Mouse (Mus musculus): ENCODE data around the gene Klhl20. TPM values are rescaled to one million over a fixed set of nuclear protein-coding genes. Genes with fewer than 3 reads are reported as not detected.
A peak's percentile ranks its signal among the peaks of the same experiment; 100 is the strongest.
"Not testable (repeated sequence)": the region's sequence is repeated elsewhere in the genome, so short reads cannot be mapped to it uniquely, and the experiment has no call there.

Klhl20 gene
- polyA plus RNA-seq (2012; rRNA removed) = 7.8 and 9.3 TPM in 2 replicates

DNA sequence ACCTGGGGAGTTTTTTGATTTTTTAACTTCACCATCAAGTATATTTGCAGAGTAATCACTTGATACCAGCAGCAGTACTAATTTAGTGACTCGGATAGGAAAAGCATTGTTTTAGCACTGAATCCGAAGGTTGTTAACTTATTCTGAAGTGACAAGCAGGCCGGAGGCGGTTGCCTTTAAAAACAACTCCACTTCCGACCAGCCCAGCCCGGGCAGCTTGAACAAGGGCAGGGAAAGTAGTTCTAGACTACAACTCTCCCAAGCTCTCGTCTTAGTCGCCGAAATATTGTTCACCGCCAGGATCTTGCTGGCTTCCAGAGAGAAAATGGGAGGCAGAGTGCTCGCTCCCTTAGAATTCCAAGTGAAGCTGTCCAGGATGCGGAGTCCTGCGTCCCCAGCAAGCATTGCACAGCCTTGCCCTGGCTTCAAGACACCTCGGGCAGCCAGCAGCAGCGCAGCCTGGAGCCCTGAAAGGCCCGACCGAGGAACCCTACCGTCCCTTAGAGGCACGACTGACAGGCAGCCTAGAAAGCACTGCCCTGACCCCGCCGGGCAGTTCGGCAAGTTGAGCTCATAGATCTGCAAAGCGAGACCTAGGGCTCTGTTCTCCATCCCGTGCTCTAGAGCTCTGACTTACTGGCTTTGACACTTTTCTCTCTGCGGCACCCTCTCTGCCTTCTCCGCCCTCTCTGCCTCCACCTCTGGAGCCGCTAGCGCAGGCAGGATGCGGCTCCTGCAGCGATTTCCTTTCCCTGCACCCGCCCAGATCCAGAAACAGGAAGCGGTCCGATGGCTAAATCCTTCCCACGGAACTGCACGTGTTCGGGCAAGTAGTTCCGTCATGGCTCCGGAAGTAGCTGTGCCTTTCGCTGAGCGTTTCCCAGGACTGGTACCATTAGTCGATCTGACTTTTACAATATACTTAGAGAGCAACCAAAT lies at the start of gene Klhl20:
TSS of gene Klhl20 (minus strand) at position 786 of the 939 bp plus-strand sequence.
- peak; percentile 69 for DNase-seq (ENCODE audit: low read depth)

DNA sequence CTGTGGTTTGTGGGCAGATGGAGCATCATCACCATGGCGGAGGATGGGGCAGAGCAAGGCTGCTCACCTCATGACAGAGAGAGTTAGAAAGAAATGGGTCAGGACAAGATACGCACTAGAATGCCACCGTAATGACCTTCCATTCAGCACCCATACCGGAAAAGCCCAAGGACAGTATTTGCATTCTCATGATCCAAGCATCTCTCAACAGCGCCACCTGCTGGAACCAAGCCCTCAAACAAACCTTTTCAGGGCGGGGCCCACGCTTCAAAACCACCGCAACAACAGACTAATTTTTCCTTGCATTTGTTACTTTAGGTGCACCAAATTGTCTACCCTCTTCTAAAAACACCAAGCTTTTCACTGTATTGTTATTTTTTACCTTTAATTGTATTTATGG lies 49.4 kb upstream of the Klhl20 start:
- DNase-seq (ENCODE audit: low read depth) = no peak

DNA sequence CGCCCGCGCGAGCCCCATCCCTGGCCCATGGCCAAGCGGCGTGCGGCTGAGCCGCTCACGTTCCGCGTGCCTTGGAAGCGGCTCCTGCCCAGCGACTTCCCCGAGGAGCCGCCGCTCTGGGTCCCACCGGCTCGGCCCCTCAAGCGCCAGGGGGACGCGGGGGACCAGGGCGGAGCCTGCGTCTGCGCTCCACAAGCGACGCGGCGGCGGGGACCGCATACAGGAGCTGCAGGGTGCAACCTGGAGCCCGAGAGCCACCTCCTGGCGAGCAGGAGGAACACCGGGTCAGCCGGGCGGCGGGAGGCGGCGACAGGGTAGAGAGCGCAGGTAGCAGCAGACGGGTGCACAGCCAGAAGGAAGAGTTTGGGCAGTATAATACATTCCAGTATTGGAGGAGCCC lies 39.3 kb upstream of the Klhl20 start:
- DNase-seq (ENCODE audit: low read depth) = no peak

DNA sequence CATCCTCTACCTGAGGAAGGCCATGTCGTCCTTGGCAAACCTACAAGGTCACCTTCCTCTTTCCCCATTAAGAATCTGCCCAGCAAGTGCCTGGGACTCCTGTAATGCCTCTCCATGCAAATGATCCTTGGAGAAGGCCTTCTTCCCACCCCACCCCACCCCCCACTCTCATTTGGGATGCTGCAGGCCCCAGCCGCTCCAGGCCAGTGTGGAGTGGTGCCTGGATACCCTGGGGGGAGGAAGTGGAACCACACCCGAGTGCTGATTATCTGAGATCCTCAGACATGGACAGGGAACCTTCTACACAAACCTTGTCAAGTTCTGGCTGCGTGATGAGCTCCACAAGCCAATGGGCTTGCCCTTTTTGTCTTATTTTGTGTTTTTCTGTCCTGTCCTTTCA lies 29.0 kb upstream of the Klhl20 start:
- DNase-seq (ENCODE audit: low read depth) = no peak

DNA sequence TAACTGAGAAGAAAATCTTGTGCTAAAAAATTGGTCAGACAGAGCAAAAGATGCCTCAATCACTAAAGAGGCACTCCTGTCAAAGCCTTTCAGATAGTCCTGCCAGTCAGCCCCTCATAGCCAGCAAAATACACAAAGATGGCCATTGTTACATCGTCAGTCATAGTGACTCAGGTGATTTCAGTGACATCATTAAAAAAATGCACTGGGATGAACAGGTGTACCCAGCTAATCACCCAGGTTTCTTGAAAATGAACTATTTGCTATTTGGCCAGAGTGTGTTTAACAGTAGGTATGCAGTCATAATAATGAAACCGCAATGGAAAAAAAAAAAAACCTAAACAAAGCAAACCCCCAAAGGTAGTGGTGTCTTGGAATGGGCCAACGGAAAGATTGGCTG lies 27.9 kb upstream of the Klhl20 start, which contains the start of gene Tex50:
TSS of gene Tex50 (minus strand) at position 101 of the 400 bp plus-strand sequence.
- no peak for DNase-seq (ENCODE audit: low read depth)

- no peak for DNase-seq (ENCODE audit: low read depth)
These were observed 25.2 kb upstream of the Klhl20 start for GRCm38 (mm10) chr1:161156546-161156945.

DNA sequence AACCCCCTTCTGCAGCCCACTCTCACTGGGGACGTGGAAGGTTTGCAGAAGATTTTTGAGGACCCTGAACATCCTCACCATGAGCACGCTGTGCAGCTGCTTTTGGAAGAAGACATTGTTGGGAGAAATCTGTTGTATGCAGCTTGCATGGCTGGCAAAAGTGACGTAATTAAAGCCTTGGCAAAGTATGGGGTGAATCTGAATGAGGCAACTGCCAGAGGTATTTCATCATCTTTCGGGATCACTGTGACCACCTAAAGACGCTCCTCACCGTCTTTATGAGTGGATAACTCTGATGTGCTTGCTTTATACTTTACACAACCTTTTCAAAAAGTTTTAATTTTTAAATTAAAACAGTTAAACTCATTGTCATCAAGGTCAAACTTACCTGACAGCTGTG lies 19.8 kb upstream of the Klhl20 start:
- no peak for DNase-seq (ENCODE audit: low read depth)

- no peak for DNase-seq (ENCODE audit: low read depth)
These were observed 16.6 kb upstream of the Klhl20 start for GRCm38 (mm10) chr1:161147888-161148287.

DNA sequence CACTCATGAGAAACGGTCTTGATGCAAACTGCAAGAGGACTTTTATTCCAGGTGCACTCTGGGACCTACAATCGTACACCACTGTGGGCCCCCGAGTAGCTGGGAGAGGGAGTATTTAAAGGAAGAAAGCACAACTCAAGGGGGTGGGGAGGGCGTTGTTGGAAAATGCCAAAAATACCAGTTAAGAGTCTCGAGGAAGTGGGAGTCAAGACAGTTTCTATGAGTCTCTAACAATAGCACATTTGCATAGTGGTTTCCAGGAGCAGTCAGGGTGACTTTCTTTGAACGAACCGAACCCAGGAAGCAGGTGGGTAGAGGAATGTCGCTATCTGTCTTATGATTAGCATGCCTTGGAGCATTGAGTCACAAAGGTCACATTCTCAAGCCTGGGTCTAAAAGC lies 14.3 kb upstream of the Klhl20 start:
- not testable (repeated sequence) for DNase-seq (ENCODE audit: low read depth)

DNA sequence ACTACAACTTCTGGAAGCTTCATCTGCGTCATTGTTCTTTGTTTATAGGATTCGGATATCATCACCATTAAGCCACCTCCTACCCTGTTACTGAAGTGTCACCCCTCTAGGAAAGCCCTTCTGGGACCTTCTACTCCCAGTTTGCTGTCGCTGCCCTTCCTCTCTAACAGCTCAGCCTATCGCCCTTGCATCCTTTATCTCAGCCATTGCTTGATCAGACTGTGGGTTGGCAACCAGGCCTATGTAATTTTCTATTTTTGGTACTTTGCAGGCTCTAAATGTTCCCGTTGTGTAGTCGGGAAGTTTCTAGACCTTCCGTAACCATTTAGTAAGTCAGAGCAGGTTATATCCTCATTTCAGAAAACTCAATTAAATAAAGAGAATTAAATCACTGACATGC lies 11.9 kb upstream of the Klhl20 start:
- no peak for DNase-seq (ENCODE audit: low read depth)

DNA sequence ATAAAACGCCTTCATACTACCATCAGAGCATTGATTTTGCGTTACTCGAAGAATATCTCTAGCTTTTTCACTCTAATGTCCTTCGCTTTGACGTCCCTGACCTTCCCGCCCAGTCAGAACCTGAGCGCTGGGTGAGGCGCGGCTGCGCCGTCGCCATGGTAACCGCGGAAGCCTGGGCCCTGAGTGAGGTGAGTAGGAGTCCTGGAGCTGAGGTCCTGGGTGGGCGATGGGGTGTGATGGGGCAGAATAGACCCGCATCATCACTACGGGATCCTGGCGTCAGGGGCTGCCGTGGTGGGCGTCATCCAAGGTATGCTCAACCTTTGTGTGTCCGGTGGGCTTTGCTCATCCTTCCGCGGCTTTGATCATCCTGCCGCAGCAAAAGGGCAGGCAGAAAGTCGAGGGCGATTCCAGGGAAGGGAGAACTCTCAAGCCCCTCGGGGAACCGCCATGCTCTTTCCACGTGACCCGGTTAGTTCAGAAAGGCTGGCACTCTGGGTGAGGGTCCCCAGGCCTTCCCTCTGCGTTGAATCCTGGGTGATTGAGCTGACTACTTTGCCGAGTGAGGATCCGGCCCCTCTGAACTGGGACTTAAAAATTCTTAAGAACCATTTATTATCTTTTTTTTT lies 11.3 kb upstream of the Klhl20 start, which contains the start of gene Ankrd45:
TSS of gene Ankrd45 (plus strand) at position 161 of the 629 bp plus-strand sequence.
- DNase-seq (ENCODE audit: low read depth) = no peak

- DNase-seq (ENCODE audit: low read depth) = no peak
These were observed 8.9 kb upstream of the Klhl20 start for GRCm38 (mm10) chr1:161140026-161140762.

DNA sequence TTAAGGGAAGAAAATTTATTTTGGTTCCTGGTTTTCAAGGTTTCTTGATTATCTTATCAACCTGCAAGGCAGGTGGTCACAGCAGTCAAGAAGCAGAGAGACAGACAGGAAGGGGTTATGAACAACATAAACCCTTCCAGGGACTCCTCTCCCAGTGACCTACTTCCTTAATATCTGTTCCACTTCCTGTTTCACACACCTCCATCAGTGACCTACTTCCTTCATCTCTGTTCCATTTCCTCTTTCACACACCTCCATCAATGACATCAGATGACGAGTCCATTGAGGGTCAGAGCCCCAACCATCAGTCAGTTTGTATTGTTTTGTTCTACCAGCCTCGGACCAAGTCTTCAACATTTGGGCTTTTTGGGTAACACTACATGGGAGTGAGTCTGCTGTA lies 8.2 kb upstream of the Klhl20 start:
- DNase-seq (ENCODE audit: low read depth) = no peak

GRCm38 (mm10) chr1:161126461-161126860 lies 4.8 kb downstream of the Klhl20 start:
- no peak for DNase-seq (ENCODE audit: low read depth)

DNA sequence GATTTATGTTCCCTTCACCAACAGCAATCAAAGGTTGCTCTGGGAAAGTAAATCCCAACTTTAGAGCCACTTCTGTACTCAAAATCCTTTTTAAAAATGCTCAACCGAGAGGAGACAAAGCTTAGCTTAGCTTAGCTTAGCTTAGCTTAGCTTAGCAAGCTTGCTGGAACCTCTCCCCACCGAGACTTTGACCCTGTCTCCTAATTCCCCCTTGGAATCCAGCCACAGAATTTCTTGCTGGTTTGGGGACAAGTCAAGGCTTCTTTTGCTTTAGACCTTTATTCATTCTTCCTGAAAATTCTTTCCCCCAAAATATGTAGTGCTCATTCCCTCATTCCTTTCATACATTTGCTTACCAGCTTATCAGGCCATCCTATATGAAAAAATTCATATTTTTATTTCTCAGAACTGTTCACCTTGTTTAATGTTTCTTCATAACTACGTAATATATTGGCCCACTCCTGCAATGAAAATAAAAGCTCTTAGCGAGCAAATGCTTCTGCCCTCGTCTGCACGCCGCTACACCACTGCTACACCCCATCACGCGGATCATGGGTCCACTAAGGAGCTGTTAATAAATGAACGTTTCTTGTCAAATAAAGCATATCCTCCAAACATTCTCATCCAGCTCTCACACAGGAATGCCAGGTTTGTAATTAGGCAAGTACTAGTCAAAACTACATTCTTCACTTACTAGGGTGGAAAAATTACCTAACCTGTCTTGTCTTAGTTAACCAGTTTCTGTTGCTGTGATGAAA lies 8.5 kb downstream of the Klhl20 start:
- DNase-seq (ENCODE audit: low read depth) = no peak

GRCm38 (mm10) chr1:161114591-161114990 lies 16.7 kb downstream of the Klhl20 start:
- no peak for DNase-seq (ENCODE audit: low read depth)

DNA sequence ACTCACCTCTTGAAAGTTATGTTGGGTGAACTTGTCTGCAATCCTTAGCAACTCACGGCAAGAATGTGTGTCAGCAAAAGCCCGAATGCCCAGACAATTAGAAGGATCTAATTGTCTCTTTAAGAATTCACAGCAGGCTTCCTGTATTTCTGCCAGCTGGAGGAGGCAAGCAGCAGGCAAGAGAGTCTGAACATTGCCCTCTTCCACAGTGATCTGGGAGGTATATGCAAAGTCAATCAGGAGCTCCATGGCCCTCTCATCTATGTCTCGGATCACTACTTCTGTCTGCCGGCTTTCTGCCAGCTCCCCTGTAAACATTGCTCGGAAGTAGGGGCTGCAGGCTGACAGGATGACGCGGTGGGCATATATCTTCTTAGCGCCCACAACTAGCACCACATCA lies 22.1 kb downstream of the Klhl20 start:
- no peak for DNase-seq (ENCODE audit: low read depth)

GRCm38 (mm10) chr1:161103842-161104241 lies 27.5 kb downstream of the Klhl20 start:
- peak; percentile 14 for DNase-seq (ENCODE audit: low read depth)

- DNase-seq (ENCODE audit: low read depth) = no peak
These were observed 31.4 kb downstream of the Klhl20 start for GRCm38 (mm10) chr1:161099721-161100405.

- no peak for DNase-seq (ENCODE audit: low read depth)
These were observed 54.1 kb downstream of the Klhl20 start for GRCm38 (mm10) chr1:161077243-161077642.

DNA sequence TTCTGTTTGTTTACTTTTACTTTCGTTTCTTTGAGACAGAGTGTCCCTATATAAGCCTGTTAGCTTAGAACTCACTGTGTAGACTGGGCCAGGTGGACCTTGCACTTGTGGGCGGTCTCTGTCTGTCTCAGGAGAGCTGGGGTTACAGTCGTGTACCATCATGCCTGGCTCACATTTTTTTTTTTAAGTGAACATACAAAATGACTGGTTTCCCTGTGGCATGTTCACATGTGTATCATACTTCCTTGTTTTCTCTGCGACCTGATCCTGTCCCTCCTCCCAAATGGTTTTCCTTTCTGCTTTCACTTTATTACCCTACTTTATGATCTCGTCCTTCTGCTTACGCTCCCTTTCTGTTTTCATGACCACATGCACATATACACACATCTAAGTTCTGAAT lies 55.1 kb downstream of the Klhl20 start:
- DNase-seq (ENCODE audit: low read depth) = no peak

Measured in gonadal fat pad, adult 2 months (tissue).